ENCODE assay signal across 8 mouse cellular contexts in genomic region chr8:120416522-120417394, GRCm38 (mm10).
DNase-seq lines count a peak whose midpoint lies in the region; ATAC-seq and TF ChIP-seq lines count a peak whose summit lies in the region.

No protein-coding gene starts in this region.

- H3K27ac ChIP-seq in embryonic fibroblast, embryonic 13.5 days (ENCODE audit: insufficient read depth, low read length): peak overlapping the region; percentile 9; the same call in 1 of the 2 replicates
- H3K27ac ChIP-seq in heart, embryonic 11.5 days (ENCODE audit: low read depth, low read length): peak overlapping the region; percentile 73
- peak overlapping the region; percentile 93 for H3K27ac ChIP-seq in kidney, embryonic 15.5 days
- peak overlapping the region; percentile 76 for H3K27ac ChIP-seq in liver, embryonic 15.5 days (replicated peaks)
- H3K27ac ChIP-seq in neural tube, embryonic 12.5 days: peak overlapping the region; percentile 88

- 9% methylated on average over 33 of the region's 33 CpGs for WGBS in heart, embryonic 11.5 days (ENCODE audit: insufficient replicate concordance)
- 5% methylated on average over 33 of the region's 33 CpGs for WGBS in kidney, embryonic 15.5 days
- 16% methylated on average over 33 of the region's 33 CpGs for WGBS in liver, embryonic 15.5 days (ENCODE audit: insufficient replicate concordance)
- 3% methylated on average over 33 of the region's 33 CpGs for WGBS in neural tube, embryonic 12.5 days

- 0 out of 2 replicates have a peak, but pooled peaks have one; percentile 26 for TF ChIP-seq CTCF in embryonic fibroblast, embryonic 13.5 days (IDR thresholded peaks at IDR 0.05; ENCODE audit: borderline replicate concordance, insufficient read depth, low read length)

- H3K9ac ChIP-seq in heart, embryonic 11.5 days (ENCODE audit: low read depth, low read length): peak overlapping the region; percentile 71
- peak overlapping the region; percentile 37 for H3K9ac ChIP-seq in kidney, embryonic 15.5 days
- peak overlapping the region; percentile 6; the same call in 1 of the 2 replicates for H3K9ac ChIP-seq in liver, embryonic 15.5 days
- H3K9ac ChIP-seq in neural tube, embryonic 12.5 days: peak overlapping the region; percentile 46

- peaks cover 8% of the 10 kb centered on the region for H3K27me3 ChIP-seq in heart, embryonic 11.5 days (ENCODE audit: control insufficient read depth, insufficient read depth, low read length)
- H3K27me3 ChIP-seq in kidney, embryonic 15.5 days: 0 out of 2 replicates have a peak, but pooled peaks cover 9% of the 10 kb centered on the region
- peaks cover 47% of the 10 kb centered on the region for H3K27me3 ChIP-seq in liver, embryonic 15.5 days
- no peaks in the 10 kb centered on the region for H3K27me3 ChIP-seq in neural tube, embryonic 12.5 days (replicated peaks)

- no peak; the same call in 1 of the 2 replicates for TF ChIP-seq POLR2A in embryonic fibroblast, embryonic 13.5 days (IDR thresholded peaks at IDR 0.05; ENCODE audit: low read depth, low read length)

- DNase-seq in ovary, adult 18-20 months (ENCODE audit: low spot score): peak; percentile 71
- no peak for DNase-seq in ovary, postnatal 10 days (ENCODE audit: low spot score)
- DNase-seq in thymus, postnatal 10 days (ENCODE audit: low spot score in 2 of 2): peak; percentile 30 to 54

- H3K36me3 ChIP-seq in heart, embryonic 11.5 days (ENCODE audit: control insufficient read depth, insufficient read depth, low read length): no peaks in the 10 kb centered on the region
- no peaks in the 10 kb centered on the region for H3K36me3 ChIP-seq in kidney, embryonic 15.5 days
- H3K36me3 ChIP-seq in liver, embryonic 15.5 days (replicated peaks): no peaks in the 10 kb centered on the region
- no peaks in the 10 kb centered on the region for H3K36me3 ChIP-seq in neural tube, embryonic 12.5 days

- peak; percentile 57 for ATAC-seq in heart, embryonic 11.5 days (replicated peaks; ENCODE audit: insufficient number of reproducible peaks, low FRiP score, low TSS enrichment)
- ATAC-seq in kidney, embryonic 15.5 days (replicated peaks; ENCODE audit: low FRiP score): peak; percentile 71
- peak; percentile 37 for ATAC-seq in liver, embryonic 15.5 days (ENCODE audit: insufficient read depth)
- ATAC-seq in neural tube, embryonic 12.5 days (ENCODE audit: low FRiP score, low read depth): peak; percentile 79

- H3K4me3 ChIP-seq in embryonic fibroblast, embryonic 13.5 days (ENCODE audit: insufficient read depth, low read length): no peak overlapping the region
- peak overlapping the region; percentile 0; the same call in 1 of the 2 replicates for H3K4me3 ChIP-seq in heart, embryonic 11.5 days (ENCODE audit: low read depth, low read length)
- peak overlapping the region; percentile 10; the same call in 1 of the 2 replicates for H3K4me3 ChIP-seq in kidney, embryonic 15.5 days (replicated peaks)
- H3K4me3 ChIP-seq in liver, embryonic 15.5 days (replicated peaks): 0 out of 2 replicates have a peak overlapping the region, but pooled peaks have one; percentile 4
- H3K4me3 ChIP-seq in neural tube, embryonic 12.5 days: no peak overlapping the region

- H3K4me1 ChIP-seq in embryonic fibroblast, embryonic 13.5 days (ENCODE audit: control insufficient read depth, insufficient read depth, low read length): peaks cover 13% of the 10 kb centered on the region; the same call in 1 of the 2 replicates
- H3K4me1 ChIP-seq in heart, embryonic 11.5 days (ENCODE audit: control insufficient read depth, insufficient read depth, low read length): peaks cover 53% of the 10 kb centered on the region
- H3K4me1 ChIP-seq in kidney, embryonic 15.5 days: peaks cover 85% of the 10 kb centered on the region
- H3K4me1 ChIP-seq in liver, embryonic 15.5 days (replicated peaks): peaks cover 64% of the 10 kb centered on the region
- H3K4me1 ChIP-seq in neural tube, embryonic 12.5 days: peaks cover 97% of the 10 kb centered on the region

- H3K4me2 ChIP-seq in heart, embryonic 11.5 days: peak overlapping the region; percentile 47
- H3K4me2 ChIP-seq in kidney, embryonic 15.5 days: peak overlapping the region; percentile 49
- H3K4me2 ChIP-seq in liver, embryonic 15.5 days: peak overlapping the region; percentile 50
- H3K4me2 ChIP-seq in neural tube, embryonic 12.5 days (replicated peaks): peak overlapping the region; percentile 47

- H3K9me3 ChIP-seq in heart, embryonic 11.5 days (replicated peaks; ENCODE audit: control insufficient read depth, low read length): no peaks in the 10 kb centered on the region
- H3K9me3 ChIP-seq in kidney, embryonic 15.5 days (replicated peaks): no peaks in the 10 kb centered on the region
- H3K9me3 ChIP-seq in liver, embryonic 15.5 days (replicated peaks): no peaks in the 10 kb centered on the region
- H3K9me3 ChIP-seq in neural tube, embryonic 12.5 days: no peaks in the 10 kb centered on the region

Comparison
In these comparisons a context has a peak if more than half of its experiments do, and no peak if none do; other contexts are left out.
1. H3K27ac ChIP-seq: peak in every context shown above with its lines; median percentile 93 in kidney, embryonic 15.5 days; 88 in neural tube, embryonic 12.5 days; 76 in liver, embryonic 15.5 days; 73 in heart, embryonic 11.5 days; 9 in embryonic fibroblast, embryonic 13.5 days.
2. H3K4me3 ChIP-seq: peak in heart, embryonic 11.5 days (single experiment), kidney, embryonic 15.5 days (single experiment) and liver, embryonic 15.5 days (single experiment); none in embryonic fibroblast, embryonic 13.5 days (single experiment) and neural tube, embryonic 12.5 days (single experiment).
3. H3K9ac ChIP-seq: peak in every context shown above with its lines; median percentile 71 in heart, embryonic 11.5 days; 46 in neural tube, embryonic 12.5 days; 37 in kidney, embryonic 15.5 days; 6 in liver, embryonic 15.5 days.
4. Peak in every context shown above with its lines, with median percentiles within 50 percentile points of each other: ATAC-seq and H3K4me2 ChIP-seq.